ENCODE assay signal across 9 mouse cellular contexts in genomic region chr7:25009099-25009700, GRCm38 (mm10). TPM values are rescaled to one million over a fixed set of nuclear protein-coding genes. Genes with fewer than 3 reads are reported as not detected.
DNase-seq lines count a peak whose midpoint lies in the region; ATAC-seq and TF ChIP-seq lines count a peak whose summit lies in the region.
"Had no signal": no experiment of that assay in that cellular context is flagged by ENCODE, and none has a peak within 500 bp of the region (broad histone marks: within the 10 kb centered on the region; RNA-seq: fewer than 3 reads in every experiment).

No protein-coding gene starts in this region.

- no peak for ATAC-seq in heart, embryonic 11.5 days (replicated peaks; ENCODE audit: insufficient number of reproducible peaks, low FRiP score, low TSS enrichment)
- peak; percentile 8 for ATAC-seq in forebrain, postnatal 0 days

- intact Hi-C loops in left cerebral cortex, postnatal 14 days (cut with DNase I), result loop anchor here (5.0 kb wide), 1 partner anchor 63 kb away; the partner anchor contains the start of genes Grik5 and Zfp574
- intact Hi-C loops in heart, postnatal 36 days (cut with DNase I), result no loop called here

- H3K4me1 ChIP-seq in heart, embryonic 11.5 days (ENCODE audit: control insufficient read depth, insufficient read depth, low read length), result peaks cover 29% of the 10 kb centered on the region
- H3K4me1 ChIP-seq in heart, embryonic 10.5 days, result peaks cover 41% of the 10 kb centered on the region
- peaks cover 34% of the 10 kb centered on the region for H3K4me1 ChIP-seq in forebrain, postnatal 0 days (ENCODE audit: insufficient read depth)

- WGBS in heart, embryonic 11.5 days (ENCODE audit: insufficient replicate concordance), result 8% methylated on average over 20 of the region's 20 CpGs
- 6% methylated on average over 20 of the region's 20 CpGs for WGBS in heart, embryonic 10.5 days
- 7% methylated on average over 20 of the region's 20 CpGs for WGBS in forebrain, postnatal 0 days

- no peak overlapping the region for H3K9ac ChIP-seq in heart, embryonic 11.5 days (ENCODE audit: low read depth, low read length)
- peak overlapping the region; percentile 63 for H3K9ac ChIP-seq in forebrain, postnatal 0 days
- H3K9ac ChIP-seq: limb, embryonic 12.5 days had no signal

- DNase-seq in heart, embryonic 10.5 days (ENCODE audit: low spot score), result no peak
- DNase-seq in forebrain, postnatal 0 days, result peak; percentile 77
- peak; percentile 78 to 86 for DNase-seq in left cerebral cortex, postnatal 14 days (ENCODE audit: low spot score in 2 of 2)
- peak; percentile 89 to 91 for DNase-seq in right cerebral cortex, postnatal 10 days (ENCODE audit: low spot score in 2 of 2)
- DNase-seq in kidney, postnatal 10 days, result no peak
- DNase-seq in heart, postnatal 36 days, result no peak
- no peak for DNase-seq in adrenal gland, adult 8-10 months

- no peak overlapping the region for H3K27ac ChIP-seq in heart, embryonic 11.5 days (ENCODE audit: low read depth, low read length)
- H3K27ac ChIP-seq in heart, embryonic 10.5 days, result no peak overlapping the region
- H3K27ac ChIP-seq in forebrain, postnatal 0 days (ENCODE audit: low read depth, low read length), result peak overlapping the region; percentile 96
- H3K27ac ChIP-seq: limb, embryonic 12.5 days had no signal

- H3K4me3 ChIP-seq in heart, embryonic 11.5 days (ENCODE audit: low read depth, low read length), result peak overlapping the region; percentile 10; the same call in 1 of the 2 replicates
- H3K4me3 ChIP-seq in heart, embryonic 10.5 days, result no peak overlapping the region; the same call in 1 of the 2 replicates
- H3K4me3 ChIP-seq in forebrain, postnatal 0 days (ENCODE audit: low read depth, low read length), result peak overlapping the region; percentile 32

- TF ChIP-seq CTCF in forebrain, postnatal 0 days (IDR thresholded peaks at IDR 0.05; ENCODE audit: low read depth), result no peak

- no peaks in the 10 kb centered on the region; the same call in 1 of the 2 replicates for H3K36me3 ChIP-seq in heart, embryonic 11.5 days (ENCODE audit: control insufficient read depth, insufficient read depth, low read length)
- peaks cover 24% of the 10 kb centered on the region for H3K36me3 ChIP-seq in heart, embryonic 10.5 days
- peaks cover 16% of the 10 kb centered on the region; the same call in 1 of the 2 replicates for H3K36me3 ChIP-seq in forebrain, postnatal 0 days (ENCODE audit: insufficient read depth)

- peak overlapping the region; percentile 42 for H3K4me2 ChIP-seq in heart, embryonic 11.5 days
- peak overlapping the region; percentile 66 for H3K4me2 ChIP-seq in forebrain, postnatal 0 days (ENCODE audit: low read depth)

- peaks cover 87% of the 10 kb centered on the region for H3K27me3 ChIP-seq in heart, embryonic 11.5 days (ENCODE audit: control insufficient read depth, insufficient read depth, low read length)
- H3K27me3 ChIP-seq in heart, embryonic 10.5 days (ENCODE audit: insufficient read depth, poor library complexity, severe bottlenecking), result peaks cover 100% of the 10 kb centered on the region
- no peaks in the 10 kb centered on the region for H3K27me3 ChIP-seq in forebrain, postnatal 0 days (ENCODE audit: insufficient read depth, low read length)

- no peaks in the 10 kb centered on the region for H3K9me3 ChIP-seq in heart, embryonic 11.5 days (replicated peaks; ENCODE audit: control insufficient read depth, low read length)
- no peaks in the 10 kb centered on the region for H3K9me3 ChIP-seq in heart, embryonic 10.5 days
- H3K9me3 ChIP-seq in forebrain, postnatal 0 days (ENCODE audit: low read length), result no peaks in the 10 kb centered on the region

RNA-seq across cellular contexts. Expression of gene Atp1a3, which starts 3.4 kb away (rescaled TPM):
- 2.3 and 4.1 TPM in 2 replicates for polyA plus RNA-seq in heart, embryonic 11.5 days (2014; fragmentation: Nextera tagmentation; extraction: Ambion mirVana)
- 2.2 and 3.5 TPM in 2 replicates for polyA plus RNA-seq in heart, embryonic 10.5 days (2016; fragmentation: Nextera tagmentation; extraction: Ambion mirVana)
- total RNA-seq in forebrain, postnatal 0 days (2014; rRNA removed), result 204 and 256 TPM in 2 replicates
- polyA plus RNA-seq in forebrain, postnatal 0 days (2015; fragmentation: Nextera tagmentation; extraction: Ambion mirVana), result 432 and 535 TPM in 2 replicates
- total RNA-seq in left cerebral cortex, postnatal 14 days (2021), result 1,000 to 10,000 TPM; 2,091 to 2,391 TPM
- total RNA-seq in heart, postnatal 36 days (2021), result under 1 TPM; 0.35 to 0.67 TPM
- 100 to 1,000 TPM in 2 of 4 experiments, 10 to 100 TPM in 2; 46.3 to 149 (median 91.8) TPM for total RNA-seq in adrenal gland, adult 8-10 months (2022)

RNA-seq across cellular contexts. Expression of gene Rabac1, which starts 36.6 kb away (rescaled TPM):
- 157 and 163 TPM in 2 replicates for polyA plus RNA-seq in heart, embryonic 11.5 days (2014; fragmentation: Nextera tagmentation; extraction: Ambion mirVana)
- 114 and 151 TPM in 2 replicates for polyA plus RNA-seq in heart, embryonic 10.5 days (2016; fragmentation: Nextera tagmentation; extraction: Ambion mirVana)
- 359 and 362 TPM in 2 replicates for total RNA-seq in forebrain, postnatal 0 days (2014; rRNA removed)
- 393 and 448 TPM in 2 replicates for polyA plus RNA-seq in forebrain, postnatal 0 days (2015; fragmentation: Nextera tagmentation; extraction: Ambion mirVana)
- 100 to 1,000 TPM; 303 to 313 TPM for total RNA-seq in left cerebral cortex, postnatal 14 days (2021)
- 100 to 1,000 TPM; 305 to 326 TPM for total RNA-seq in heart, postnatal 36 days (2021)
- 100 to 1,000 TPM; 343 to 403 (median 360) TPM for total RNA-seq in adrenal gland, adult 8-10 months (2022)

Comparison
In these comparisons a context has a peak if more than half of its experiments do, and no peak if none do; other contexts are left out.
1. DNase-seq: peak in forebrain, postnatal 0 days (single experiment), left cerebral cortex, postnatal 14 days (2 of 2) and right cerebral cortex, postnatal 10 days (2 of 2); none in heart, embryonic 10.5 days (single experiment), kidney, postnatal 10 days (single experiment), heart, postnatal 36 days (0 of 2) and adrenal gland, adult 8-10 months (single experiment).
2. RNA of gene Atp1a3, which starts 3.4 kb away (total RNA-seq): 2,091 to 2,391 TPM in left cerebral cortex, postnatal 14 days, 204 to 256 TPM in forebrain, postnatal 0 days and 46.3 to 149 TPM in adrenal gland, adult 8-10 months; 0.35 to 0.67 TPM in heart, postnatal 36 days; every median in the first group is over 10 times any median in the second.